Mouse (Mus musculus) liver, adult 2 months (tissue): Measurements from ENCODE around the gene Pnma3.

Source experiments
- CTCF ChIP-seq: fragments of 200-500 bp; IDR thresholded peaks from 2 replicates; pipeline ENCODE4 v1.5.1; 2011; ENCODE audit warnings: low read depth, low read length, control low read depth
- POLR2A ChIP-seq: fragments of 200-500 bp; IDR thresholded peaks from 2 replicates; pipeline ENCODE4 v1.6.1; 2011; ENCODE audit warnings: low read length, control low read depth; ENCODE audit not compliant: insufficient read depth; ENCODE audit errors: extremely low read depth

- TF ChIP-seq CTCF = no peak
- TF ChIP-seq POLR2A = no peak
Measured at GRCm38 (mm10) chrX:73038831-73039230, 25.8 kb upstream of the Pnma3 start.
